Mouse (Mus musculus) left cerebral cortex, postnatal 36 days (tissue): ENCODE measurements around the gene Nrn1. TPM values are rescaled to one million over a fixed set of nuclear protein-coding genes. Genes with fewer than 3 reads are reported as not detected.

Experiments used
- DNase-seq, 2 experiments: peaks; one replicate each; pipeline ENCODE4 v3.0.0; 2021 to 2022; ENCODE audit warnings: low spot score in 2 of 2, mixed read lengths in 1 of 2
- intact Hi-C: fragments of 180-260 bp; cut with DNase I; formaldehyde crosslinking; loops from one replicate; pipeline ENCODE4 v1.15.1; 2025
- total RNA-seq, 2 experiments: library from RNA; stranded (reverse); gene quantifications; 2 replicates each; pipeline ENCODE4 v1.2.3; 2021

Gene Nrn1
- total RNA-seq, 2 experiments from 2014 or later: 288 to 356 TPM

DNA sequence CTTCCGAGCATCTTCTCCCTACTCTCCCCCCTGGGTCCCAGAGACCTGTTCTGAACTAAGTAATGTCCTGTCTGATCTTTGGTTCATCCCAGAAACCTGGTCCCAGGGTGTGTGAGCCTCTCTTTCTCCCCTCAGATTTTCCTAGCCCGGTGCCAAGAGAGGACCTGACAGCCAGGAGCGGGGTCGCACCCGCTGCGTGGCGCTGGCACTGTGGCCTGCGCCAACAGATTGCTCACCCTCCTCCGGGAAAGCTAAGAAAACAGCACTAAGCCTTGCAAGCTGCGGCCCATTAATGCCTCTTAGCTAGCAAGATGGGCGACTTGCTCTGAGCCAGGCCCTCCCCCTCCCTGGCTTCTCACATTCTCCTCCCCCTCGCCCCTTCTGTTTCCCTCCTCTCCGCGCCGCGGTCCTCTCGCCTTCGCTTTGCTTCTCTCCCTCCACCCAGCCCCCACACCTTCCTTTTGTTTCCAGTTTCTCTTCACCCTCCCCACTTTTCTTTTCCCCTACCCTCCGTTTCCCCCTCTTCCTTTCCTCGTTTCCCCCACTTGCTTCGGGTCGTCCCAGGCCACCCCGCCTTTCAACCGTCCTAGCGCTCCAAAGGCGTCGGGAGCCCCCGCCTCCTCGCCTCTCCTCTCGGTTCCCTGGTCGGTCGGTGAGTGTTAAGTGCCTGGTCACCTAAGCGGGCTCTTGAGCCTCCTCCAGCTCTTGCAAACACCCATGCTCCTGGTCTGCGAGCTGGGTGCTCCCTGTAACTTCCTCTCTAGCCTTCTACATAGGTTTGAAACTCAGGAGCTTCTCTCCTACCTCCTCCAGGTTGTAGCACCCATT is 7.8 kb downstream of the Nrn1 start:
- intact Hi-C loops: loop anchor here (5.0 kb wide), 2 partner anchors 150 to 225 kb away; no protein-coding TSS in a partner anchor
- peak; percentile 65 to 75 for DNase-seq

DNA sequence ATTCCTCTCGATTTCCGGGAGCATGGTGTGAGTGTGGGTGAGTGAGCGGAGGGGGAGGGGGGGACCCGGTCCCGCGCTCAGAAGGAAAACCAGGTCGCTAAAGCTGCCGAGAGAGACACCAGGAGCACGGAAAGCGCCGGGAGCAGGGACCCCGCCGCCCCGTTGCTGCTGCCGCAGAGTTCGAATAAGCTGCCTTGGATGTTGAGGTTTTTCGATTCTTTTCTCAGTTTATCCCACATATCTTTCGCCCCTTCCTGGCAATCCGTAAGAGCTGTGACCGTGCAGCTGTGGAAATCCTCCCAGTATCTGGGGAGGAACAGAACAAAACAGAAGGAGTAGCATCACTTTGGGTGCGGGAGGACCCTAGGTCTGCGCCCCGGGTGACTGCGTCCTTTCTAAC is 8.4 kb downstream of the Nrn1 start:
- intact Hi-C loops: loop anchor here (5.0 kb wide), 2 partner anchors 149 to 224 kb away; no protein-coding TSS in a partner anchor
- DNase-seq: peak in 1 of 2 experiments; percentile 47

- intact Hi-C loops: loop anchor here (5.0 kb wide), 2 partner anchors 149 to 224 kb away; no protein-coding TSS in a partner anchor
- no peak for DNase-seq
Observed at GRCm38 (mm10) chr13:36725881-36726280, 9.1 kb downstream of the Nrn1 start.

- intact Hi-C loops: loop anchor here (5.0 kb wide), 2 partner anchors 148 to 223 kb away; no protein-coding TSS in a partner anchor
- peak; percentile 69 for DNase-seq
Observed at GRCm38 (mm10) chr13:36724533-36725470, 10.1 kb downstream of the Nrn1 start.

DNA sequence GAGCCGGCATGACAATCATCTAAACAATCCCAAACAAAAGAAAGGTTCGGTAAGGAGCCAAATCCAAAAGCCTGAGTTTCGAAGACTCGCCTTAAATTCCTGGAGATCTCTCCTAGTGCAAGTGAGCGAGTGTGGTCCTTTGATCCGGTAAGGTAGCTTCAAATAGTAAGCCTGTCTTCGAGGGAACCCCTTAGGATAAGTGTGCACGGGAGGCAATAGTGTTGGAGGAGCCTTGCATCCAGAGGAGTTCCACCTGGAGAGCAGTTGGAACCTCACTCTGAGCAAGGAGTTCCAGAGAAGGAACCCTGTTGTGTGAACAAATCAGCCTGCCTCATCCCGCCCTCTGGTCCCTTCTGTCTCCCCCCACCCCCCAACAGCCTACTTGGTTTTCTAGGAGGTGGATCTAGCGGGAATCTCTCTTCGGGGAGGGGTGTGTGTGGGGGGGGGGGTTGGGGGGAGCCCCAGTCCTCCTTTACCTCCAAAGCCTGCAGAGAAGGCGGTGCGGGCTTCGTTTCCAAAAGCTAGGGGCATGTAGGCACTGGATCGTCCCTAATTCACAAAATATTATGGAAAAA is 11.1 kb downstream of the Nrn1 start:
- peak; percentile 23 to 24 for DNase-seq
- intact Hi-C loops: no loop called here

DNA sequence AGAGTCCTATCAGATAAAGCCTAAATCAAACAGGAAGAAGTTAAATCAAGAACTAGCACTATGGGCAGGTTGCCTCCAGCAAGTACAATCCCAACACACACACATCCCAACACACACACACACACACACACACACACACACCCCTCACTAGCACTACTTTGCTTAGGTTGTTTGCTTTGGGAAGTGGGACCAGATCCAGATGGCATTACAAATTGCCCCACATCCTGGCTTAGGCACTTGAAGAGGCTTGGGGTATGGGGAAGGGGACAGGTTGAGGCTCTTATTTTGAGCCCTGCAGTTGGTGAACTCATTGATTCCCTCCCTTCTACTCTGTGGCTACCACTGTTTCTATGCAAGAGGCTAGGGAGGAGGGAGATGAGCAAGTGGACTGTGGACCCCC is 12.6 kb downstream of the Nrn1 start:
- intact Hi-C loops: no loop called here
- DNase-seq: no peak

GRCm38 (mm10) chr13:36720297-36721017 is 14.5 kb downstream of the Nrn1 start:
- intact Hi-C loops: no loop called here
- DNase-seq: no peak

GRCm38 (mm10) chr13:36717376-36717775 is 17.6 kb downstream of the Nrn1 start:
- intact Hi-C loops: no loop called here
- no peak for DNase-seq

DNA sequence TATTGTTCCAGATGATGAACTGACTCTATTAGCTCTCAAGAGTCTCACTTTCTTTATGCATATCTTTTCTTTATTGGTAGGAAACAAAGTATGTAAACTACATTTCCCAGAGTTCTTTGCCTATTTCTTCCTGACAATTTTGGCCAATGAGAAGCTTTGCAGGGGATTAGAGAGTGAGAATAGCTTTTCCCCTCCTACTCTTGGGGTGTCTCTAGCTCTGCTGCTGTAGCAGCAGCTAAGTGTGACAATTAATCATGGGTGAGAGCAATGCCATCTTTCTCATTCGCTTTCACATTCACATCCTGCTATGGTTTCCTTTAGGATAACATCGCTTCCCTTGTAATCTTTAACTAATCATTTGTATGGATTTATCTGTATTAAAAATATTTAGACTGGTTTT is 18.2 kb downstream of the Nrn1 start:
- intact Hi-C loops: no loop called here

GRCm38 (mm10) chr13:36714101-36714500 is 20.8 kb downstream of the Nrn1 start:
- no peak for DNase-seq
- intact Hi-C loops: no loop called here

More for the DNA sequence above, 18.2 kb downstream of the Nrn1 start:
- no peak for DNase-seq

GRCm38 (mm10) chr13:36707088-36707690 is 27.7 kb downstream of the Nrn1 start:
- no peak for DNase-seq
- intact Hi-C loops: no loop called here

GRCm38 (mm10) chr13:36696351-36696771 is 38.6 kb downstream of the Nrn1 start:
- intact Hi-C loops: no loop called here
- peak; percentile 51 to 53 for DNase-seq

DNA sequence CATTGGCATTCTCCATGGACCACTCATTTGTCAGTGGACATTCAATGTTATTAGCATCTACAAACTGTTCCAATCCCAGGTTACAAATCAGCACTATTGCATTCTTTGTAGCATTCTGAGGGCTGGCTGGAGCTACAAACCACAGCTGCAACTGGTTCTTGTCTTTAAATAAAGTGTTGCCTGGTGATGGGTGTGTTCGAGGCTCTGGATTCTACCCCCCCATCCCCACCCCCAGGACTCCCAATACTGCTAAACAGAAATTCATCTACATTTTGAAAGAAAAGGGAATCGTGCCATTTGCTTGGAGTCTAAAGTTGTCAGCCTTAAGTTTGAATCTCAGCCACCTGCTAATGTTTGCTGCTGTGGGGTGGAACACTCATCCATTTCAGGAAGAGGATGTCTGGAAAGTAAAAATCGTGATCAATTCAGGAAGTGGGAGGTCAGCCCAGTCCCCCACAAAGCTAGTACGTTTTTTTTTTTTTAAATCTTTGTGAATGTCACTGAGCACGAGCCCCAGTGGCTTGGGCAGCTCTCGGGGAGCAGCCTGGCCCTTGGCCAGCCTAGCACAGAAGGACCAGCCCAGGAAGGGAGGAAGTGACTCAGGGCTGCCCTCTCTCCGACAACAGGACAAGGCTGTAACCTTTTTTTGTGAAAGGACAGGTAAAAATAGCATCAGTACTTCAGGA is 39.3 kb downstream of the Nrn1 start:
- peak; percentile 29 to 32 for DNase-seq
- intact Hi-C loops: no loop called here

DNA sequence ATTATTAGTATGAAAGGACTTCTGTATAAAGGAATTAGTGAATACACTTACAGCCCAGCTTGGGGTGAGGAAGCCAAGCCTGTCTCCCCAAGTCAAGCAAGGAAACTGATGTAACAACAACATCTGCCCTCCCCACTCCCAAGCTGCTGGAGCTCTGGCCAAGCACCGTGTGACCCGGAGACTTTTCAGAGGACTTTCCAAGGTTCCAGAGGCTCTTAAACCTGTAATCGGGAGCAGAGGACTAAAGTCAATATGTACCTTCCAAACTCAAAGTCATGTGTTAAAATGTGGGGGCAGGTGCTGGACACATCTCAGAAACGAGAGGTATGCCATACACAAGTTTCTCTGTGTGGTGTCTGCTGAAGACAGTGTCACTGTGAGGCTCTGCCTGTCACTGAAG is 51.4 kb downstream of the Nrn1 start:
- intact Hi-C loops: no loop called here
- no peak for DNase-seq

DNA sequence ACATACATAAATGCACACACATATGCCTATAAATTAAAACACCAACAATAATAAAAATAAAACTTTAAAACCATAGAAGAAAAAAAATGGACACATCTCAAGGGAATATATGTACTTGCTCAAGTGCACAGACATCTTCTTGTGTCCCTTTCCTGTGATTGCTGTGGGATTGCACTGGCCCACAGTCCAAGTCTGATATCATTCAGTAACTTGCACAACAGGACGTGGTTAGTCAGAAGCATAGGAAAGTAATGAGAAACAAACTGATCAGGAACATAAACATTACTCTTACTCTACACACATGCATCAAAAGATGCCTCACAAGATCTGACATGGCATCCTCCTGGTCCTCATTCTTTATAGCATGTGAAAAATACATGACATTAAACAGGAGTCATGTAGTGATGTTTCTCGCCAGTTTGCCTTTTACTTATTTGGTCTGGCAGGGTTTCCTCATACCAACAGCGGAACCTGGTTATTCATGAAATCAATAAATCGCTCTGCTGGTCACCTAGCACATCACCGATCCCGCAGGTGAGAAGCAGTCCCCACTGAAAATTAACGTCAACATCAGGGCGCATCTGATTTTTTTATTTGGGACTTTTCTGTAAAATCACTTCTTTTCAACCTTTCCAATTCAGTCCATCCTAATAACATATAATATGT is 54.1 kb downstream of the Nrn1 start:
- intact Hi-C loops: no loop called here
- DNase-seq: no peak

GRCm38 (mm10) chr13:36679345-36679744 is 55.6 kb downstream of the Nrn1 start:
- intact Hi-C loops: no loop called here
- no peak for DNase-seq
